Mouse (Mus musculus) regulatory T cell (primary cell): Measurements from ENCODE around the gene Gpr37l1.

ENCODE experiments used
- in situ Hi-C: fragments of 300-600 bp; cut with MboI, MseI; formaldehyde crosslinking; loops from one replicate; pipeline ENCODE4 v1.15.1; 2025; ENCODE audit warnings: high pct_unique_total_duplicates

The Gpr37l1 gene

DNA sequence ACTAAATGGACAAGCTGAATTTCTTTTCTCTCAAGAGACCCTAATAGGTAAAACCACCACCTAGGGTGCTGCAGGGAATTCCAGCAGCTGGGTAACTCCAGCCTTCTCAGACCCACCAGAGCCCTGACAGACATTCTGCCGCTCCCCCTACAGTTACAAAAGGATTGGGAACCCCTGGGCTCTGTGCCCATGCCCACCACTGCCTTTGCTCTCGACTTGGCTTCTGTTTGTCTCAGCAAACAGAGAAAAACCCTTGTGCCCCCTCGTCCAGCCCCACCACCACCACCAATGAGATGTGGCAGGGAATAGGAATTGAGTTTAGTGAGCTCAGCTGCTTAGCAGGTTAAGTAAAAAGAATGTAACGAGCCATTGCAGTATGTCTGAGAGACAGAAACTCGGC, 18.5 kb downstream of the Gpr37l1 start:
- in situ Hi-C loops = no loop called here

DNA sequence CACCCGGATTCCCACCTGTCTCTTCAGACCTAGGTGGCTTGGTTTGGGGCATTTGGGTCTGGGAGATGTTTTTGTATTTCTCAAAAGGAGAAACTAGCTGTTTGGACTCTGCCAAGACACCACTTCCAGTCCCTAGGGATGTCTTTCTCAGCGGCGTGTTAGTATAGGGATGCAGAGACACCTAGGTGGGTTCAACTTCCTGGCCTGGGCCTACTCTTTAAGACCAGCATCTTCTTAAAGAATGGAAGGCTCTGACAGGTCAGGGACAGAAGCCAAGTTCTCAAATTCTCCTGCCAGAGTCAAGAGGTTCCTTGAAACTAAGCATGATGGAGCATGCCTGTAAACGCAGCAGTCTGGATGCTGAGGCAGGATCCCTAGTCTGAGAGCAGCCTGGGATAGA, 19.0 kb downstream of the Gpr37l1 start:
- in situ Hi-C loops = no loop called here

DNA sequence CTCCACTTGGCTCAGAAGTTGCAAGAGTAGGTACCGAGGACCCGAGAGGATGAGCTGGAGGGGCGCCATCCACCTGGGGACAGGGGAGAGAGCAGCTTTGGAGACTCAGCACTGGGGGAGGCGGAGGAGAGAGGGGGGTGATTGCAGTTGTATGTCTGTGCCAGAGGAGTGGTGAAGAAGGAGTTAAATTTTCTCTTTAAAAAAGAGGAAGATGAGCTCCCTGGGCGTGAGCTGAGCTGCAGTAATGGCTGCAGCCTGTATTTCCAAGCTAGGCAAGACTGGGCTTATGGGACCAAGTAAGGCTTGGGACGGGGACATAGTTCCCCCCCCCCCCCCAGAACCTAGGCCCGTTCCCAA, 19.8 kb downstream of the Gpr37l1 start:
- in situ Hi-C loops = no loop called here

DNA sequence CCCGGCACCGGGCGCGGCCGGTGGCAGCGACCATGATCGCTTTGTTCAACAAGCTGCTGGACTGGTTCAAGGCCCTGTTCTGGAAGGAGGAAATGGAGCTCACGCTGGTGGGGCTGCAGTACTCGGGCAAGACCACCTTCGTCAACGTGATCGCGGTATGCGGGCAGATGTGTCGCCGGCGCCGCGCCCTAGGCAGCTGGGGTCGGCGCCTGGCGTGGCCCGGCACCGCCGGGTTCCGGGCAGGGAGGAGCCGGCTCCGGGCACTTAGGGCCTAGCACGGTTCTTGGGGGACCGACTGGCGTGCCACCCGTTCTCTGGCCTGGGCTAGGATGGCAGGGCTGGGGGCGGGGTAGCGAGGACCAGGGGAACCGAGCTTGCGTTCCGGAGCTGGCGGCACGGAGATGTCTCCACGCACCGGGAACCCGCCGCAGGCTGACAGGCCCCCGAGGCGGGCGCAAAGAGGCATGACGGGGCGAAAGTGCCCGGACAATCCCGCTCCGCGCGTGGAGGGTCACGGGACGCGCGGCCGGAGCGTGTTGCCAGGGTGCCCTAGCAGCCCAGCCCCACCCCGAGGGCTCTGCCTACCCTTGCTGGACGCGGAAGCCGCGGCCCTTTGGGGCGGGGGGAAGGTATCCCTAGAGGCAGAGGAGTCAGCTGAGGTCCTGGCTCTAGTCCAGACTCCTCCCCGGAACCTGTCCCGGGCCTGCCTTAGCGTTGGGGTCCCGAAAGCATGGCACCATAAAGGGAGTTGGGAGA, 20.4 kb downstream of the Gpr37l1 start:
- in situ Hi-C loops = no loop called here

DNA sequence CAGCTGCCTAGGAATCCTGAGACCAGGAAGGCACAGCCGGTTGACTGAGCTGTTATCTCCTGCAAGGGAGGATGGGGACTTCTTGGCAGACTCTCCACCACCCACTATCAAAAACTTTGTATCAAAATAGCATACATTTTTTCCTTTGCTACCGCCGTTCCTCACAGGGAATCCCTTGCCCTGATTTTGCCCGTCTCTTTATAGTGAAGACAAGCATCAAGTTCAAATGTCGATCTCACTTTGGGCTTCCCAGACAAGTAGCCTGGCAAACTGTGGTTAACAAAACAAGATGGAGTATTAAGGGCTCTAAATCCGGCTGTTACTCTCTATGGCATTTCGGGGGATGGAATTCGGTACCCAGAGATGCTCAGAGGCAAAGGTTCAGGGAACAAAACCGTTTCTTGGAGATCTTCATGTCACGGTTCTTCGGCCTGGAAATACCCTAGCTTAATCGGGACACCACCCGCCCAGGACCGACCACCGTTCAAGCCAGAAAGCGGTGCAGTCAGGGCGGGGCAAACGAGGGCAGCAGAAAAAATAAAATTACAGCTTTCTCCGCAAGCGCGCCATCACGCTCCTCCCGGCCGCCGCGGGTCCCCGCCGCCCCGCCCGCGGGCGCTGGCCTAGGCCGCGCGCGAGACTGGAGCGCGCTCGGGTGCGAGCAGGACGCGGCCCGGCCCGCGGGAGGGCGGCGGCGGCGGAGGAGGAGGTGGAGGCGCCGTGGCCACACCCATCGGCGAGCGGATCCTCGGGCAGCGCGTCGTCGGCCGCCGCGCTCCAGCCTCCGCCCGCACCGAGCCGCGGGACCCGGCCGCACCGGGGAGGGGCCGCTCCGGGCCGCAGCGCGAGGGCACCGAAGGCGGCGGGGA, 21.2 kb downstream of the Gpr37l1 start, which contains the start of gene Arl8a:
Gene Arl8a (plus strand): TSS at position 748 of the 869 bp plus-strand sequence.
- in situ Hi-C loops = no loop called here

DNA sequence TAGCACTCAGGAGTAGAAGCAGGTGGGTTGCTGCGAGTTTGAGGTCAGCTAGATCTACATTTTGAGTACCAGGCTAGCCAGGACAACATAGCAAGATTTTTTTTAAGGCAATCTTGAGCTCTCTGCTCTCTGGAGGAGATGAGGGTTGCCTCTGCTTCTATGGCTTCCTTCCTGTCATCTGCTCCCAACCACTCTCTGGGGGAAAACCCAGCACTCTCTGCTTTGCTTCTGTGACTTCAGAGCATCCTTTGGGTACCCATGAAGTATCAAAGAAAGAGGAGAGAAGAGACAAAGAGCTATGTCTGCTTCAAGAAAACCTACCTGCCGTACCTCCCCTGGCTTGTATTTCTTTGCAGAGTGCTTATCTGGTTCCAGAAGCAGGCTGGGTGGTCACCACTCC, 23.5 kb downstream of the Gpr37l1 start:
- in situ Hi-C loops = no loop called here

DNA sequence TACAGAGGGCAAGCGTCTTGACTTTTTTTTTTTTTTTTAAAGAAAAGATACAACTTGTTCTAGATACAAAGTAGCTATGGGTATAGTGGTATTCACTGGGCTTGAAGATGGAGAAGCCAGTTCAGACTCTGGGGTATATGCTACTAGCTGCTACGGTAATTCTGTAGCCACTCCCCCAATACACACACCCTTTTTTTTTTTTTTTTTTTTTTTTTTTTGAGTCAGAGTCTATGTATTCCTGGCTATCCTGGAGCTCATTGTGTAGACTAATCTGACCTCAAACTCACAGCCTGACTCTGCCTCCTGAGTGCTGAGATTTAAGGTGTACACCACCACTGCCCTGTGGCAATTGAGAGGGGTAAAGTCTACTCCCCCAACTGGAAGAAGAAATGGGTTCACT, 25.0 kb downstream of the Gpr37l1 start:
- in situ Hi-C loops = no loop called here

DNA sequence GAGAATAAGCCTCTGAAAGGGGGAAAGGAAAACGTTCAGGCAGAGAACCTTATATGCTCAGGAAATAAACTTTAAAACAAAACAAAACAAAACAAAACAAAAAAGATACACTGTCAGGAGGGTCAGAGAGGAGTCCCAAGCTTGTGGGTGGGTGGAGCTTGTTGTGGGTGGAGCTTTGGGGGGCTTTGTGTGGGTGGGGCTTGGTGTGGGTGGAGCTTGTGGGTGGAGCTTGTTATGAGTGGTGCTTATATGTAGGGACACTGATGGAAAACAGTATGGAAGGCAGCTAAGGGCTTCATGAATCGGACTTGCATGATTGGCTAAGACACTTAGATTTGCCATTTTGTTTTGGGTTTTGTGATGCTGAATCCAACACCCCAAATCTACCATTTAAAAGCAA, 27.6 kb downstream of the Gpr37l1 start:
- in situ Hi-C loops = loop anchor here (10.0 kb wide), 1 partner anchor 585 kb away; no protein-coding TSS in a partner anchor

DNA sequence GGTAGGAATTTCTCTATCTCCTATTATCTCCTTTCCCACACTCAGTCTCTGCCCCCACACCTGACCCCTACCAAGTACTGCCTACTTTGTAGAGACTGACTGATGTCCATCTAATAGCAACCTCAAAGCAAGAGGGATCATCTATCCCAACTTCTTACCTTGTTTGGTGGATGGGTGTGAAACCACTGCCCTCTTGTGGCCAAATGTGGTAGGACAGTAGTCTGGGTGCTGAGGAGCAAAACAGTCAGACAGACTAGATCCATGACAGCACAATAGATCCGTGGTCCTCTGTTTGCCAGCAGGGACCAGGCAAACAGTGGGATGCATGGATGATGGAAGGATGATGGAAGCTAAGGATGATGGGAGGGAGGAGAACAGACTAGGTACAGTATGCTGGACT, 31.0 kb downstream of the Gpr37l1 start:
- in situ Hi-C loops = loop anchor here (10.0 kb wide), 1 partner anchor 582 kb away; no protein-coding TSS in a partner anchor

DNA sequence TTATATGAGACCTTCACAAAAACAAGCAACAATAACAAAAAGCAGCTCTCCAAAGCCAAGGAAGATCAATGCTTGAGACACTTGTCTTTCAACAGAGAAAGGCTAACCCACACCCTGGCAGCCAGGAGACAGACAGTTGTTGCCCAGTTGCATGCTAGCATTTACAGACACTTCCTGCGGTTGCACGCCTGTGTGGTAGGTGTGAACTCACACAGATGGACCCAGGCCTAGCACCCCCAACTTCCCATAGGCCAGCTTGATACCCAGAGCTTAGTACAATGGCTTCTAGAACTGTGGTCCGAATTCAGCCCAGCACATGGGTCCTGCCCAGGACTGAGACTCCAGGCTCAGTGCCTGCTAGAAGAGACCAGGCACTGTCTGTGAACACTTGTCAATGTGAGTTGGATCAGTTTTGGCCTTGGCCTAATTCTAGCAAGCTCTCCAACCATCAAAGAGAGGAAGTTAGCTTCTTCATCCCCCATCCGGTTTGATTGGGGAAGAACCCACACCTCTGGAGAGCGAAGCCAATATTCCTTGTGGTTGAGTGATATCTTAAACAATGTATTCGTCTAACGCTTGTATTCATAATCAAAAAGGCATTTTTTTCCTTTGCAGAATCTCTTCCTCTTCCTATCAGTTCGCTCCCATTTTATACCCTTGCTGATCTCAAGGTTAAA, 32.2 kb downstream of the Gpr37l1 start:
- in situ Hi-C loops = loop anchor here (10.0 kb wide), 1 partner anchor 580 kb away; no protein-coding TSS in a partner anchor

DNA sequence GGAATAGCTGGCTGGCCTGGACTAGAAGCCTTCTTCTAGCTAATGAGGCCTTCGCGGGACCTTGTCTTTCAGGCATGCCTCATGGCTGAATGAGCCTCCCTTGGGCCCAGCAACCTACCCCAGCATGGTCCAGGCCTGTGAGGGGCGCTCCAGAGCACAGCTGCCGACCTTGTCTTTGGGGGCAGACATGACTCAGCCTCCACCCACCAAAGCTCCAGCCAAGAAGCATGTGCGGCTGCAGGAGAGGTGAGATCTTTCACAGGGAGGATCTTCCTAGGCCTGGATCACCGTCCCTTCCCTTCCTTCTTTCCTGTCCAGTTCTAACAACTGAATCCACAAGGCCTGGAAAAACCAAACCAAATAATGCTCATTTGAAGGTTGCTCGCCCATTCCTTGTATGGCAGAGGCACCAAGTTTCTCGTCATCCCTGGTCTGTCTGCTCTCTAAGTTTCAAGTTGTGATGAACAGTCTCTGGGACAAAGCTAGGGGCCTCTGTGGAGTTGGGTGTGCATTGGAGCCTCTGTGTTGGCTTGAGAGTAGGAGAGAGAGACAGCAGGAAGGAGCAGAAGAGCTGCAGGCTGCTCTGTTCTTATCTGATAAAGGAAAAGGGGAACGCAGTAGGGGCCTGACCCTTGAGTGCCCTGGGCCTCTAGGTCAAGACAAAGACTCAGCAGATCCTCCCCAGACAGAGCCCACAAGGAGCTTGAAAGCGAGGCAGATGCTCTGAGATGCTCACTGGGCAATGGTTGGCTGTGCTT, 33.6 kb downstream of the Gpr37l1 start:
- in situ Hi-C loops = loop anchor here (10.0 kb wide), 1 partner anchor 579 kb away; no protein-coding TSS in a partner anchor

DNA sequence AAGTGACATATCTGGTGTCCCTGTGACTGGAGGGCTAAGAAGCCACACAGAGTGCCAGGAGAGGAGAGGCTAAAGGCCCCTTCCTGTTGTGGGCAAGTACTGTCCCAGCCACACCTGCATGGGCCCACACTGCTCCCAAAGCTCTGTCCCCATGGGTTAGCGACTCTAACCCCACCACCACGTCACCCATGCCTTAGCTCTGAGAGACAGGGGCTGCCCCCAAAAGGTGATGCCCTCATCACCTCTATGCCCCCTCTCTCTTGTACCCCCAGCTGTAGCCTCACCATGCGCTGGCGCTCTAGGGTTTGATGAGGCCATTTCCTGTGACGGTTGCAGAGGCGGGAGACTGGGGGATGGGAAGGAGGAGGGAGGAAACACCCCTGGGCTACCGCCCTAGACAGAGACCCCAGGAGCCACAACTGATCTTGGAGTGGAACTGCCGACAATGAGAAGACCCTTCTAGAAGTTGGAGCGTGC, 34.5 kb downstream of the Gpr37l1 start:
- in situ Hi-C loops = loop anchor here (10.0 kb wide), 1 partner anchor 578 kb away; no protein-coding TSS in a partner anchor

DNA sequence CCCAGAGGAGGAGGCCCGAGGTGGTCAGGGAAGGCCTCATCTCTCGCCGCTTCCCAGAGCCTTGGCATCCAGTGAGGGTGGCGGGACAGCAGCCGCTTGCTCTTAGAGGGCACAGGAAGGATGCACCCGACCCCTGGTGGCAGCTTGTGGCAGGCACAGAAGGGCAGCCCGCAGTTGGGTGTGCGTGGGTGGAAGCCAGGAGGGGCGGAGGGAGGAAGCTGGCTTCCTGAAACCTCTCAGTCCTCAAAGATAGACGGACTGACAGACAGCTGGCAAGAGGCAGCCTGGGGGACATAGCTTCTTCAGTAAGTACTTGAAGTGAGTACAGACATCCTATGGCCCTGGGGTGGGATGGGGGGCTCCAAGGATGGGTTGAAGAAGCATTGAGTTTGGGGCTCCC, 35.0 kb downstream of the Gpr37l1 start, which contains the start of gene Ptpn7:
Gene Ptpn7 (plus strand): TSS at position 228 of the 400 bp plus-strand sequence.
- in situ Hi-C loops = loop anchor here (10.0 kb wide), 1 partner anchor 578 kb away; no protein-coding TSS in a partner anchor

DNA sequence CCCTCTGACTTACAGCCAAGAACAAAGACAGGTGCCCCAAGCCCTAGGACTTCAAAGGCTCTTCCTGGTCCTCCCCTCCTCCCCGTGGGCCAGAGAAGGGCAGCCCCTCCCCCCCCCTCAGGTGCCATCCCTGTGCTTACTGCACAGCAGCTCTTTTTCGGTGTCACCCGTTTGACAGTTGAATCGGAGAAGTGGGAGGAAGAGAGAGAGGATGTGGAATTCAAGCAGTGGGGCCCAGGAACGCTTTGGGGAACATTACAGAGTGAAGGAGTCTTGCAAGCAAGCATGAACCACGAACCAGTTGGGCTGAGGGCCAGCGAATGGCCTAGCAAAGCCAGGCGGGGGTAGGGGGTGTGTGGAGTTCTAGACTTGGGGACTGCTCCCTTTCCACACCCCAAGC, 35.9 kb downstream of the Gpr37l1 start:
- in situ Hi-C loops = loop anchor here (10.0 kb wide), 1 partner anchor 577 kb away; no protein-coding TSS in a partner anchor

DNA sequence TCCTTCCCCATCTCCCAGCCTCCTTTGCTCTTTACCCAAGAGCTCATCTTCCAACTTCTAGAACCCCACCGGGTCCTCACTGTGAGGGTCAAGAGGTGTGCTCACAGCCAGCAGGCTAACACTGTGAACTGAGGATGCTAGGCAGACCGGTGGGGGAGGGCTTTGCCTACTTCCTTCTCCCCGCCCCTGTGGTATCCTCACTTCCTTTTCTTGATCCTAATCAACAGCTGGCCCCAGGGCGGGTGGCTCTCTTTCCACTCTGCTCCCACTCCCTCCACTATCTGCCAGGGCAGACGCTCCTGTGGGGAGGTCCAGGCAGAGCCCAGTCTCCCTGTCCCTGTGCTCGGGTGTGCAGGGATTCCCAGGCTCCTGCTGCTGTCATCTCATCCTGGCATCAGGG, 36.4 kb downstream of the Gpr37l1 start:
- in situ Hi-C loops = loop anchor here (10.0 kb wide), 1 partner anchor 576 kb away; no protein-coding TSS in a partner anchor

DNA sequence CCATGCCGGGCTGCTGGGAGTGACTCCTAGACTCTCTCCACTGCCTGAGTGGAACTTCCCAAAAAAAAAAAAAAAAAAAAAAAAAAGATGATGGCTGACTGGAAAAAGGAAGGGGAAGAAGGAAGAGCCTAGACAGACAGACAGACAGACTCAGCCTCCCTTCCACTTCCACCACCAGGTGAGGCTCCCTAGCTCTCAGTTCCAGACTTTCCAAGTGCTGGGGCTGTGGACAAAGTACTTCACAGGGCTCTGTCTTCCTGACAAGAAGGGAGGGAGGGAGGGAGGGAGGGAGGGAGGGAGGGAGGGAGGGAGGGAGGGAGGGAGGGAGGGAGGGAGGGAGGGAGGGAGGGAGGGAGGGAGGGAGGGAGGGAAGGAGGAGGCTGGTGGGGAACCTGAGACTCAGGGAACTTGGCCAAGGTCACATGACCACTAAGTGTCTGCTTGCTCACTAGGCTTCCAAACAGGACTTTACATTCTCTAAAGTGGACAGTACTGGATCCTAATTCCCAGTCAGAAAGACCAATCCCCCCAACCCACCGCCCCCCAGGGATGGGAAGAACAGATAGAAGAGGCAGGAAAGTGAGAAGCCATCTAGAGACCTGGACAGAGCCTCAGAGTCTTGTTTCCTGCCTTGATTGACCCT, 37.0 kb downstream of the Gpr37l1 start:
- in situ Hi-C loops = loop anchor here (10.0 kb wide), 1 partner anchor 576 kb away; no protein-coding TSS in a partner anchor

DNA sequence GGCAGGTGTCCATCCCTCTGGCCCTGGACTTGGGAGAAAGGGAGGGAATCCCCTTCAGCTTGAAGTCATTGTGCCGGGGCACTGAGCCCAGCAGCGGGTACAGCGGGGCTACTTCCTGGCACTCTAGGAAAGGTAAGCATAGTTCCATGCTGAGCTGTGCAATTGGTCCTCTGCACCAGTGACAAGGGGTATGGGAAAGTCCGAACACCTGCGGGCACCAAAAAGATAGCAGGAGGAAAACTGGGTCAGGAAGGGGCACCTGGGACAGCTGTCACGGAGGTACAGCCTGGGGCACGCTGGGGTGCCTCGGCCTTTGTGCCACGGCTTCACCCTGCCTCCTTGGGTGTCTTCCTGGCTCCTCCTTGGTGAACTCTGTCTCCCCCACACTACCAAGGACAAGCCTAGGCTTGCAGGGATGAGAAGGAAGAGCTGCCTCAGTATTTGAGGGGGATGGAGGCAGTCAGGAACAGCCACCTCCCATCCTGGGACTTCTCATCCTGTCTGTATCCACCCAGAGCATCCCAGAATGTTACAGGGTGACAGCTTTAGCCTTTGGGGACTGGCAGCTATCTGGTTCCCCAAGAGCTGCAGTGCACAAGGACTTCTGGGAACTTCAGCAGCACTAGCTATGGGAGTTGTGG, 37.8 kb downstream of the Gpr37l1 start:
- in situ Hi-C loops = loop anchor here (10.0 kb wide), 1 partner anchor 575 kb away; no protein-coding TSS in a partner anchor

DNA sequence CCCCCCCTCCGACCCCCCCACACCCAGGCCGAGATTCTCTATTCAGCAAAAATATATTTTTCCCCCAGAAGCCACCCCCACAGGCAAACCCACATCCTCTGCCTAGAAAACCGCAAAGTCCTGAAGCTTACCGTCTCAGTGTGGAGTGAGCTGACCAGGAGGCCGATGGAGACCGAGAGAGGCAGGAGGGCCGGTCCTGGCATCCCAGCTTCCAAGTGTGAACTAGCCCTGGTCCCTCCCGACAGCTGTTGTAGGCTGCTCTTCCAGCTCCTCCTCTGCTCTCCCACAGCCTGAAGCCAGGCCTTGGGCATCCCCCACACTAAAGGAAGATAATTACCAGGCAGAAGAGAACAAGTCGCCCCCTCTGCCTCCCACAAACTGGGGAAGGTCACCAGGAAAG, 38.5 kb downstream of the Gpr37l1 start:
- in situ Hi-C loops = no loop called here

DNA sequence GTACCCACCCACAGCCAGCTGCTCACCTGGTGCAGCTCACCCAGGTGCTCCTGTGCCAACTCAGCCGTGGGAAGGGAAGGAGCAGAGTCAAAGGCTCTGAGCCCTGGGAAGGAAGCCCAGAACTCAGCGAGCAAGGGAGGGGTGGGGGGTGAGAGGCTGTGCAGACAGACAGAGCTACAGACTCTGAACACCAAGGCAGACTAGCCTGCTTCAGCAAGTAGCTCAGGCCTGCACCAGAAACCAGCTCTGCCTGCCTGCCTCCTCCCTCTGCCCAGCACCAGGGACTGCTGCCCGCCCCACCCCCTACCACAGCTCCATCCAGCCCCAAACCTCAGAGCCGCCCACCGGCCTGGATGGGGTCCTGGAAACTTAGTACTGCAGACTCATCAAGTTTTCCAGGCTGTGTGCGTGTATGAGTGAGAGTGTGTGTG, 39.5 kb downstream of the Gpr37l1 start:
- in situ Hi-C loops = no loop called here
